Mouse (Mus musculus) adrenal gland, postnatal 25 days (tissue): ENCODE results near the gene Tlr8. TPM values are rescaled to one million over a fixed set of nuclear protein-coding genes. Genes with fewer than 3 reads are reported as not detected.

Experiments used
- DNase-seq: peaks from one replicate; pipeline ENCODE4 v3.0.0; 2021; ENCODE audit warnings: mixed read lengths
- total RNA-seq: library from RNA; stranded (reverse); gene quantifications from 2 replicates; pipeline ENCODE4 v1.2.3, GENCODE M21; 2021

Gene Tlr8
- total RNA-seq, 1 experiment from 2014 or later, result 1.5 TPM

DNA sequence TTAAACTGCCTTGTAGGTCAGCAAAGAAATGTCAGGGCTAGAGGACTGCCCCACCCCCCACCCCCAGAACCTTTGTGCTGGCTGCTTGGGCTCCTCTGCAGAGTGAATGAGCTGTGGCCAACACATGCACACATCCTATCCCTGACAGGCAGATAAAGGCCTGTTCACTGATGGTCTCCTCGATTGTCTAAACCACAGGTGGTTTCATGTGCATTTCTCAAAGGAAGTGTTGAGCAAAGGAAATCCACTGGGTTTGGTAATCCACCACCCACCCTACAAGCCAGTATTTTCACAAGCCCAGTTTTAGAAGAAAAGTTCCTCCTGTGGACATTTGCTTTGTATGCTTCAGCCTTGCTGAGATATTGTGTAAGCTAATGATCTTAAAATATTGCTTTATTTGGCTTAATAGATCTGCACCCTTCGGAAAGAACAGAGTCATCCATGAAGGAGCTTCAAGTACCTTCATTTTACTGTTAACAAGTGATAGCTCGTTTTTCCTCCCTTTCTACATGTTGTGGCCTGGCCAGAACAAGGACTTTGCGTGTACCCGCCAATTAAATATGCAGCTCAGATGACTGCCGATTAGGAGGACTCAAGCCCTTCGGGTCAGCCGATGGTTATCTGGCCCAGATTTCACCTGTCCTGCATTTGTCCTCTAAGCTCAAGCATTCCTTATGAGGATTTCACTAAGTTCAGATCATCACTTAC is 58.2 kb downstream of the Tlr8 start:
- DNase-seq, result no peak

DNA sequence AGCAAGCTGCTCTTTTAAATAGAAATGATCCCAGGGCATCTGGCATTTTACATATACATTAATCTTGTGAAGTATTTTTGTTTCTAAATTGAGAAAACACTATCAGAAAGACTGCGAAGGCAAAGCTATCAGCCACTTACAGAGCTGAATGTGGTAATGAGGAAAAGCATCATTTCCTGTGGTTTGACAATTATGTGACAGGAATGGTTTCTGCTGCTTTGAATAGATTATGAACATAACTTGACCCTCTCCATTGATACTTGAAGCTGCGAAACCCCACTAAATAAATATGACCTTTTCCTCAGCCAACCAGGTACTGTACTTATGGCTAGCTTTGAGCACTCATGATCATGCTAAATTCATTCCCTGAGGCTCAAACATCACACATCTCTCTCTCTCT is 62.8 kb downstream of the Tlr8 start:
- DNase-seq, result no peak

DNA sequence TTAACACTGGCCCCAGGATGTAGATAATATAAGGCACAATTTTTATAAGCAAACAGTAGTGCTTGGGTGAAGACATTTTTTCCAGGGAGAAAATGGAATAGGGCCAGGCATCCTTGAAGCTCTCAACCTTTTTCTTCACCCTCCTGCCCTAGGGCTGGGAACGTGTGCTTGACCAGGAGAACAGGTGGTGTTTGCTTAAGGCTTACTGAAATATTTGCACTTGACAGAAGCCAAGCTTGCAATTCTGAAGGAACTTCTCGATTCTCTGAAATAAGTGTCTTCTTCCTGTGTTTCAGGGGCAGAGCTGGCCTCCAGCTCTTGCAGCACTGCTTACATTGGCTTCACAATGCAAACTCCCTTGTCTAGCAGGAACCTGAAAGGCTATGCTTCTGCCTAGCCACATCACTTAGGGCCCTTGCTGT is 68.9 kb downstream of the Tlr8 start:
- DNase-seq, result no peak

Other genes starting within 250 kb of the Tlr8 start
- gene Tmsb4x, start 55.0 kb downstream of the Tlr8 start, total RNA-seq, result 273 and 303 TPM in 2 replicates
- 0.86 and 1.3 TPM in 2 replicates for gene Tlr7, start 66.2 kb upstream of the Tlr8 start, total RNA-seq
- 25.4 and 29.5 TPM in 2 replicates for gene Prps2, start 118.4 kb upstream of the Tlr8 start, total RNA-seq